Mouse (Mus musculus) stomach, postnatal 0 days (tissue): ENCODE data around the gene Ttll11. TPM values are rescaled to one million over a fixed set of nuclear protein-coding genes. Genes with fewer than 3 reads are reported as not detected.

Experiments used
- ATAC-seq: fragments of 200-750 bp; cut with Nextera tagmentation; 2 replicates; pipeline ENCODE4 v1.8.0; 2017; ENCODE audit not compliant: low FRiP score, low TSS enrichment
- DNase-seq: peaks from one replicate; pipeline ENCODE4 v3.0.0-alpha.2; 2016; ENCODE audit warnings: low spot score
- H3K27ac ChIP-seq: fragments of 300-500 bp; sonication (generic); replicated peaks from 2 replicates; pipeline ENCODE4 v1.5.1; 2014; ENCODE audit warnings: mild to moderate bottlenecking, control low read depth
- H3K27me3 ChIP-seq: fragments of 300-500 bp; sonication (generic); 2 replicates; pipeline ENCODE4 v1.6.1; 2014; ENCODE audit warnings: low read length; ENCODE audit not compliant: control insufficient read depth, insufficient read depth
- H3K36me3 ChIP-seq: fragments of 300-500 bp; sonication (generic); 2 replicates; pipeline ENCODE4 v1.6.1; 2014; ENCODE audit warnings: low read length, mixed read lengths; ENCODE audit not compliant: control insufficient read depth, insufficient read depth
- H3K4me1 ChIP-seq: fragments of 300-500 bp; sonication (generic); replicated peaks from 2 replicates; pipeline ENCODE4 v1.6.1; 2014; ENCODE audit warnings: antibody characterized with exemption; ENCODE audit not compliant: control insufficient read depth, insufficient read depth
- H3K4me2 ChIP-seq: fragments of 300-500 bp; sonication (generic); replicated peaks from 2 replicates; pipeline ENCODE4 v1.6.1; 2014; ENCODE audit warnings: low read depth, mild to moderate bottlenecking, control low read depth, moderate library complexity
- H3K4me3 ChIP-seq: fragments of 300-500 bp; sonication (generic); 2 replicates; pipeline ENCODE4 v1.5.1; 2014; ENCODE audit warnings: low read depth, low read length, control low read depth
- H3K9ac ChIP-seq: fragments of 300-500 bp; sonication (generic); 2 replicates; pipeline ENCODE4 v1.6.1; 2014; ENCODE audit warnings: mild to moderate bottlenecking, low read length, control low read depth, mixed read lengths
- H3K9me3 ChIP-seq: fragments of 300-500 bp; sonication (generic); 2 replicates; pipeline ENCODE4 v1.6.1; 2016; ENCODE audit warnings: low read length; ENCODE audit not compliant: control insufficient read depth
- CTCF ChIP-seq: IDR thresholded peaks from 2 replicates; pipeline ENCODE4 v1.5.1; 2016; ENCODE audit warnings: antibody characterized with exemption, low read depth, mild to moderate bottlenecking, moderate library complexity
- EP300 ChIP-seq: optimal IDR thresholded peaks from 2 replicates; pipeline ENCODE3; 2016; ENCODE audit warnings: antibody characterized with exemption
- WGBS: fragments of 180-500 bp; shearing (Covaris S2); extraction: QIAGEN DNeasy Blood & Tissue Kit; methylation state at CpG from one replicate; pipeline ENCODE4 v1.1.7; 2014; 5-methylcytosine and 5-hydroxymethylcytosine counted together
- polyA plus RNA-seq: library from polyadenylated mRNA; unstranded; fragments of >200 nt; fragmentation: Nextera tagmentation; extraction: Ambion mirVana; gene quantifications from 2 replicates; pipeline ENCODE4 v1.2.1, GENCODE M21; 2015

Gene Ttll11
- polyA plus RNA-seq, 1 experiment from 2014 or later = 0.55 TPM

GRCm38 (mm10) chr2:35810027-35810426 lies 169.7 kb downstream of the Ttll11 start:
- 79% methylated on average over 3 of the region's 3 CpGs for WGBS
- Histone ChIP-seq H3K4me2 (no peak overlapping the region), H3K9me3 (no peaks in the 10 kb centered on the region), H3K4me1 (no peaks in the 10 kb centered on the region), H3K27ac (no peak overlapping the region), H3K36me3 (no peaks in the 10 kb centered on the region), H3K9ac (no peak overlapping the region), H3K4me3 (no peak overlapping the region), H3K27me3 (no peaks in the 10 kb centered on the region)
- TF ChIP-seq CTCF (no peak), EP300 (no peak)
- ATAC-seq (no peak), DNase-seq (no peak)

GRCm38 (mm10) chr2:35809141-35809540 lies 170.6 kb downstream of the Ttll11 start:
- H3K27ac ChIP-seq = no peak overlapping the region
- no peak for ATAC-seq
- TF ChIP-seq EP300 = no peak
- TF ChIP-seq CTCF = no peak
- H3K4me2 ChIP-seq = no peak overlapping the region
- H3K36me3 ChIP-seq = no peaks in the 10 kb centered on the region
- no peak overlapping the region for H3K4me3 ChIP-seq
- WGBS = 25% methylated on average over 3 of the region's 3 CpGs
- H3K9me3 ChIP-seq = no peaks in the 10 kb centered on the region
- DNase-seq = no peak
- no peaks in the 10 kb centered on the region for H3K4me1 ChIP-seq
- H3K9ac ChIP-seq = no peak overlapping the region
- no peaks in the 10 kb centered on the region for H3K27me3 ChIP-seq

GRCm38 (mm10) chr2:35805881-35806280 lies 173.8 kb downstream of the Ttll11 start:
- DNase-seq (no peak), ATAC-seq (no peak)
- 81% methylated on average over 13 of the region's 13 CpGs for WGBS
- Histone ChIP-seq H3K4me1 (no peaks in the 10 kb centered on the region), H3K4me2 (no peak overlapping the region), H3K27me3 (no peaks in the 10 kb centered on the region), H3K36me3 (no peaks in the 10 kb centered on the region), H3K9me3 (no peaks in the 10 kb centered on the region), H3K27ac (no peak overlapping the region), H3K4me3 (no peak overlapping the region), H3K9ac (no peak overlapping the region)
- no peak for TF ChIP-seq EP300
- TF ChIP-seq CTCF = no peak

- no peak for DNase-seq
These were observed 176.6 kb downstream of the Ttll11 start for GRCm38 (mm10) chr2:35803095-35803494.

GRCm38 (mm10) chr2:35801759-35802158 lies 178.0 kb downstream of the Ttll11 start:
- Histone ChIP-seq H3K27ac (no peak overlapping the region), H3K9ac (no peak overlapping the region), H3K4me2 (no peak overlapping the region), H3K36me3 (no peaks in the 10 kb centered on the region), H3K4me1 (no peaks in the 10 kb centered on the region), H3K4me3 (no peak overlapping the region), H3K27me3 (no peaks in the 10 kb centered on the region), H3K9me3 (no peaks in the 10 kb centered on the region)
- ATAC-seq = no peak
- 95% methylated on average over 2 of the region's 2 CpGs for WGBS
- no peak for DNase-seq
- TF ChIP-seq EP300 = no peak

More at GRCm38 (mm10) chr2:35803095-35803494, 176.6 kb downstream of the Ttll11 start:
- Histone ChIP-seq H3K4me3 (no peak overlapping the region), H3K4me2 (no peak overlapping the region), H3K4me1 (no peaks in the 10 kb centered on the region), H3K9ac (no peak overlapping the region), H3K27me3 (no peaks in the 10 kb centered on the region), H3K27ac (no peak overlapping the region), H3K36me3 (no peaks in the 10 kb centered on the region), H3K9me3 (no peaks in the 10 kb centered on the region)
- TF ChIP-seq EP300 (no peak), CTCF (no peak)
- ATAC-seq = no peak
- 84% methylated on average over 11 of the region's 11 CpGs for WGBS

- H3K9ac ChIP-seq = no peak overlapping the region
- DNase-seq (no peak), ATAC-seq (no peak)
- no peak overlapping the region for H3K27ac ChIP-seq
- TF ChIP-seq EP300 (no peak), CTCF (no peak)
- H3K4me2 ChIP-seq = no peak overlapping the region
- no peaks in the 10 kb centered on the region for H3K36me3 ChIP-seq
- no peaks in the 10 kb centered on the region for H3K27me3 ChIP-seq
- H3K9me3 ChIP-seq = no peaks in the 10 kb centered on the region
- H3K4me1 ChIP-seq = no peaks in the 10 kb centered on the region
- H3K4me3 ChIP-seq = no peak overlapping the region
- 79% methylated on average over 6 of the region's 6 CpGs for WGBS
These were observed 180.6 kb downstream of the Ttll11 start for GRCm38 (mm10) chr2:35799073-35799472.
